Mouse (Mus musculus) c-Kit-positive CD71-positive TER-119-positive erythroid progenitor cells, embryonic 14.5 days (primary cell): Measurements from ENCODE around the gene Apbb1ip.

Source experiments
- DNase-seq: peaks from one replicate; pipeline ENCODE4 v3.0.0-alpha.2; 2013; ENCODE audit warnings: low spot score

The Apbb1ip gene

DNA sequence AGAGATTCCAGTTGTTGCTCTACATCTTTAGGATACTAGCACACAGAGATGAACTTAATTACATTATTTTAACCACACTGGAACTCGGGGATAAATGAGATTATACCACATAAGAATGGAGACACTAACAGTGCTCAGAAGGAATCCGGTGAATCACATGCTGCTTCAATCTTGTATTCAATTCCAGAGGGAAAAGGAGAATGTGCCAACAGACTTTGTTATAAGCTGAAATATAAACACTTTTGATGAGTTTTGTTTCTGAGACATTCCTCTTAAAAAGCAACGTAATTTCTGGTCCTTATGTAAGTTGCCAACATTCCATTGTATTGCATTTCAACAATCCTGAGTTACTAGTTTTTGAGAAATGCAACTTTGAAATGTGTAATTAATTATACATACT lies 1.8 kb downstream of the Apbb1ip start:
- DNase-seq = no peak

DNA sequence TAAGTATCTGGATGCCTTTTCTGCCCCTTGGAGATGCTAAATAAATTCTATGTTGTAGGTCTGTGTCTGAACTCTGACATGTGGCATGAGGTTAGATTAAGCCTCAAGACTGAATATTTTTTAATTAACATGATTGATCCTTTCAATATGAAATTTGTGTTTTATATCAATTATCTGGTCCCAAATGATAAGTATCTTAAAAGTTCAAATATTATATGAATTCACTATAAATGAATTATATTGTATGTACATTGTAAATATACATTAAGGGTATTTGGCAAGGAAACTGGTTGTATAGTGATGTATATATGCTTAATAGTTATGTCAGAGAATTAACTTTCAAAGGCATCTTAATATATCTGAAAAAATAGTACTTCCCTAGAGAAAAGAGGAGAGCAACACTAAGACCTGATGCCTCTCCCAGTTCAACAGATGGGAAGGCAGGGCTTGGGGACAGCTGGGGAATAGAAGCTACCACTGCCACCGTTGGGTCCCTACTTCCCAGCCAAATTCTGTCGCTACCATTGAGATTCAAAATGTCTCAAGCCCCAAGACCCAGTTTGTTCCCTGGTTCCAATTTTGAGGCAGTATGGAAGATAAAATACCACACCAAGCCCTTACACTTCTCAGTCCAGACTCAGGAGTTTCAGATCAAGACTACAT lies 2.8 kb downstream of the Apbb1ip start:
- DNase-seq = no peak

DNA sequence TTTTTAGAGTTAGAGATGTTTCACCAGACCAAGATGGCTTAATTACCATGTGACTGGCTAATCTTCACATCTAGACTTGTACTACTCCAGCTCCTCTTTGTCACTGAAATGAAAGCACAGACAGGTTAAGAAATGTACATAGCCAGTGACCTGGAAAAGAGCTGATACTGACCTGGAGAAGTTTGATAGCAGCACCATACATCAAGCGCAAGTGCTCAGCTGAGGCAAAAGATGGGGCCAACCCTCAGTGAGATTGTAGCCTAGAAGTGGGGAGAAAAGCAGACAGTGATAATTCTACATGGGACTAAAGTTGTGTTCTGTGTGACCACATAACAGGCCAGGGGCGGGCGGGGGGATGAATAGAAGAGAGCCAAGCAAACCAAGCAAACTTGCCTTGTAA lies 3.9 kb downstream of the Apbb1ip start:
- no peak for DNase-seq

DNA sequence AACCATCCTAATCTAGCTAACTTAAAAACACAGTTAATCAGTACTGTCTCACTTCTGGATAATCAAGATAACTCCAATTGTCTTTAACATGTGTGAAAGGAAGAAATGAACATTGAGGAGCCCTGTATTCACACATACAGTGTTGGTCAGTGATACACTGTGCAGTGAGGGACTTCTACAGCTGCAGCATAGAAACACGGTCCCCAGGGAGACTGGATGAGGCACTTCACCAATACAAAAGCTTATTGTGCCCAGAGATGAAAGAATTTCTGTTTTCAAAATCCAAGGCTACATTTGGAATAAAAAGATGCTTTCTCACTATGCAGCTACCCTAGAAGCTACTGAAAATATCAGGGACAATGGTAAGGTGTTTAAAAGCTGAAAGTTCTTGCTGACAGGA lies 7.0 kb downstream of the Apbb1ip start:
- DNase-seq = no peak

DNA sequence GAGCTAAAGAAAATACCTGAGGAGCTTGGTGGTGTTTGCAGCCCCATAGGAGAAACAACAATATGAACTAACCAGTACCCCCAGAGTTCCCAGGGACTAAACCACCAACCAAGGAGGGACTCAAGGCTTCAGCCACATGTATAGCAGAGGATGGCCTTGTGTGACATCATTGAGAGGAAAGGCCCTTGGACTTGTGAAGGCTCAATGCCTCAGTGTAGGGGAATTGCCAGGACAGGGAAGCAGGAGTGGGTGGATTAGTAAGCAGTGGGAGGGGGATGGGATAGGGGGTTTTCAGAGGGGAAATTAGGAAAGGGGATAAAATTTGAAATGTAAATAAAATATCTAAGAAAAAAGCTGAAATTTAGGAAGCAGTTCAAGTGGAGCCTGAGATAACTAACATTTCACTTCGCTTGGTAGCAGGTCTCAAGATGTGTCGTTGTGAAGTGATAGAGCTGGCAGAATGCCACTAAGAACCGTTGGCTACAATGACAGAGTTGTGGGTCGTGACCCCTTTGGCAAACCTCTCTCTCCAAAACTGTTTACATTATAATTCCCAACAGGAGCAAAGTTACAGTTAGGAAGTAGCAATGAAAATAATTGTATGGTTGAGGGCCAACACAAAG lies 7.6 kb downstream of the Apbb1ip start:
- DNase-seq = no peak

DNA sequence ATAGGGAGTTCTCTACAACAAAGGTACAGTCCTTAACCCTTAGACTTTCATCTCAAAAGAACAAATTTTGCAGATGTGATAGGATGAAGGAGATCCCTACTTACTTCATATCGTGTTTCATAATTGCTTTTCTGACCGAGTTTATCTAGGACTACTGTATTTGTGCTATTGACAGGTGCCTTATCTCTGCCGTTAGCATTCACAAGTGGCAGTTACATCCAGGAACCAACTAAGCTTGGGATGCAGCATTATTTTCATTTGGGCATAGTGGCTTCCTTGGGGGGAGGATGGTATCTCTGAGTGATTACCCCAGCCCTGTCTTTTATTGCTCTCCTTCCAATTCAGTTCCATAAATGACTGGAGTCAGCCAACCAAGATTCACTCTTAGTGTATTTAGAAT lies 8.2 kb downstream of the Apbb1ip start:
- DNase-seq = no peak

DNA sequence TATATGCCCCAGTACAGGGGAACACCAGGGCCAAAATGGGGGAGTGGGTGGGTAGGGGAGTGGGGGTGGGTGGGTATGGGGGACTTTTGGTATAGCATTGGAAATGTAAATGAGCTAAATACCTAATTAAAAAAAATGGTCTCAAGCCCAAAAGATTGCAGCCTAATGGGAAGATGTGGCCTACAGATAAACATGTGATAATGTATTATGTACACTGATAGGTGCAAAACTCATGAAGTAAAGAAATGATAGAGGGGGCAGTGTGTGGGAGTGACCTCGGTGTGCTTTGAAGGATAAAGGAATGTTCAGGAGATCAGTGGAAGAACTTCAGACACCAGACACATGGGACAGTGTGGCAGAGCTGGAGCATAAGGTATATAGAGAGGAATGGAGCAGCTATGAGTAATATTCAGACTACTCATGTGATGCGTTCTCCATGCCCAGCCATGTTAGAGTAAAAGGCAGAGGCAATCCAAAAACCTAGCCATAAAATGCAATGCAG lies 9.3 kb downstream of the Apbb1ip start:
- no peak for DNase-seq

DNA sequence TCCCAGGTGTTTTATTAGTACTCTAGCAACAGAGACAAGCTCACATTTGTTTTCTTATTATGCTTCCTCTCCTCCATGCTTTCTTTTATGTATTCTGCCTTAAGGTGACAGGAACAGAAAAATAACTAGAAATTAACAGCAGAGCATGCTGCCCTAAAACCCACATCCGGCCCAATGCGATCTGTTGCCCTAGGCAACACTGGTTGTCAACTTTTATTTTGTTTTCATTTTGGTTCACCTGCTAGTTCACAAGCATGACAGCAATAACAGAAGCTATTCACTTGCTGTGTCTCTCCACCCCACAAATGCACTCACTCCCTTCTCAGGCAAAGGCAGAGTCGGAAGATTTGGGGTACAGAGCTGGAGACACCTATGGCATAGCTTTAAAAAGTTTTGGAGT lies 10.3 kb downstream of the Apbb1ip start:
- no peak for DNase-seq

DNA sequence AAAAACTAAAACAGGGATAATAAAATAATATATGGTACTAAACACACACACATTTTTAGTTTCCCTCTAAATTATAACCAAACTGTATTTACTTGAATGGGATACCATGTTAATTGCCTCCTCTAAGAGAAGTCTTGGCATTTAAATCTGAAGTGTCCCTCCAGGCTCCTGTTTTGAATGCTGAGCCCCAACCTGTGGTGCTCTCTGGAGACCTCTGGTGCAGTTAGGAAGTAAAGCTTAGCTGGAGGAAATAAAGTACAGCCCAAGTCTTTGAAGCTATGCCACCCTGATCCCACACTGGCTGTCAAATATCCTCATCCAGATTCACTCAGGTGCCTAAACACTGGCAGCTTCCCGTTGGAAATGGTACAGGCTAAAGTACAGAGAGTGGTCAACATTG lies 10.9 kb downstream of the Apbb1ip start:
- DNase-seq = no peak

DNA sequence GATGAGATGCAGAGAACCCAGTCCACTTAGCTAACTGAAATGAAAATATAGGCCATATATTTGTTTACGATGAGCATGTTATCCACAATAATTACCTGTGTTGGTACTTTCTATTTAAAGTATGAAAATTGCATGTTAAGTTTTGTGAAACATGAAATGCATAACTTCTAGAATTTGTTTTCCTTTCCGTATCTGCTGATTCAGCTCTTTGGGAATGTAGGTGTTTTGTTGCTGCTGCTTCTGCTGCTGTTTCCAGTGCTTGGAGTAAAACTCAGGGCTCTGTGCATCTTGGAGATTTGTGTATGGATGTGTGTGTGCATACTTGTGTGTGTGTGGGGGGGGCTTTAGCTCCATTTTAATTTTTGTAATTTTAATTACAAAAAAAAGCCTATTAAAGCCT lies 14.8 kb downstream of the Apbb1ip start:
- no peak for DNase-seq

DNA sequence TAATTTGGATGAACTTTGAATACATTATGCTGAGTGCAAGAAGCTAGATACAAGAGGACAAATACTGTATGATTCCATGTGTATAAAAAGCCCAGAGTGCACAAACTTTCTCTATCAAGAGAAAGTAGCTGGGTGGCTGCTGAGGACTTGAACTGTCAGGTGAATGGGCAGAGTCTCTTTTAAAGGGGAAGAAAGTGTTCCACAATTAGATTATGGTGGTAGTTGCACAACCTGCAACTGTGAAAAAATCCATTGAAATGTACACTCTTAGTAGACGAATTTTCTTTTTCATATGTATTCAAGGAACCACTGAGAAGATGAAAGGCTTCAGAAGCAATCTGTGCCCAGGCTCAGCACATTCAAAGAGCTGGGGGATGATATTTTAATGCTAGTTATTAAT lies 15.7 kb downstream of the Apbb1ip start:
- no peak for DNase-seq

DNA sequence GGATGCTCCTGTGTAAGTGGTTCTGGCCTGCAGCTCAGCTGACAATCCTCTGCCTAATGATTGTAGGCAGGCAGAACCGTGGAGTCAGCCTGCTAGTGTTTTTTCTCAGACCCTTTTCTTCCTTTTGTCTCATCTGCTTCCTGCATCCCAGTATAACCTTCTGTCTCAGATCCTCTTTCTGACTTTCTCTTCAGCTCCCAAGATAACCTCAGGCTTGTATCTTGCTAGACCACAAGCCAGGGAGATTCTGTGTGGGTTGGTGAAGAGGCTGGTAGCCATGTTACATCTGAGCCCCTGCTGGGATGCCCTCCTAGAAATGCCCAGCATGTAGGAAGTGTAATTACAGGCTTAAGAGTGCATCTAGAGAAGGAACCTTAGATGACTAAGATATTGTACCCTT lies 16.5 kb downstream of the Apbb1ip start:
- DNase-seq = no peak

DNA sequence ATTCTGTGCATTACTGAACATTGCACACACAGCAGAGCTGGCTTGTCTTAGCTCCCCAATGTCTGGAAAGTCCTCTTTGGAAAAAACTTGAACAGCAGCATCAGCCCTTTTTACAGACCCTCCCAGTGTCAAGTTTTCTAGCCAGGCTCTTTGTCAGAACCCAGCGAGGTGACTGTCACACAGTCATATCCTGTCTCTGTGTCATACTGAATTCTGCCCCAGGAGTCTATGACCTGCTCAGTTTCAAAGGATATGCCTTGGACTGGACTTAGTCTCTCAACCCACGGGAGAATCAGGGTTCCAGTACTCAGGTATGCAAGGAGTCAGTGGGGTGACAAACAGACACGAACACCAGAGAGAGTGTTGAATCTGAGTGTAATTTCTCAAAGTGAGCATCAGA lies 21.2 kb downstream of the Apbb1ip start:
- no peak for DNase-seq

DNA sequence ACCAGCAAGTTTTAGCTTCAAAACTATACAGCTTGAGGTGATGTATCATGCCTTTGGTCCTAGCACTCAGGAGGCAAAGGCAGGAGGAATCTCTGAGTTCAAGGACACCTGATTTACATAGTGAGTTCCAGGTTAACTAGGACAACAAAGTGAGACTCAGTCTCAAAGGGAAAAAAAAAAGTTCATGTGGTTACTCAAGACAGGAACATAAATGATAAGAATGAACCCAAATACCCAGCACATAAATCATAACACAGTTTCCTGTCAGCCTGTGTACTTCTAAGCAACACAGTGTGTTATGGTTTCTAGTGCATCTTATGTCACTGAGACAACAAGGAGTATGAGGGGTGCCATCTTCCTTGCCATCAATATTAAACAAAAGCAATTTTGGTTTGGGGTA lies 22.6 kb downstream of the Apbb1ip start:
- DNase-seq = no peak

DNA sequence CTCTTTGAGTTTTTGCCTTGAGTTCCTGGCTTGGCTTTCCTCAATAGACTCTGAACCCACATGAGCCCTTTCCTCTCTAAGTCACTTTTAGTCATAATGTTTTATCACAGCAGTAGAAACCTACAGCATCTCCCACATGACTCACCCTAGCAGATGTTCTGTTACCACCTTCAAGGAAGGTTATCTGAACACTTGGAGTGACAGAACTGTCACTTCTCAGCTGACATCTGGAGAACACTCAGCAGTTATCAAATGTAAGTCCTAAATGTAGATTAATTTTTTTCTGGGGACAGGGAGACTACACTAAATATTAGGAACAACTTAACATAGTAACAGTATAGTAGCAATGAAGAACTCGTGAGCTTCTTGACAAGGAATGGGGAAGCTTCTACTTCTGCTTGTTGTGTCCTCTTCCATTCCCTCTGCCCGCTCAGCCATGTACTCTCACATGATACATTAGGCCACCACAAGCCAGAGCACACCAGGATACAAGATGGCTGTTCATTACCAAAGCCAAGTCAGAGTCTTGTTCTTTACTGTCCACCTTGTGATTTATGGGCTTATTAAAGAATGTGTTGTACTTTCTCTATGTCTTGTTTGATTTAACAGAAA lies 25.6 kb downstream of the Apbb1ip start:
- no peak for DNase-seq

DNA sequence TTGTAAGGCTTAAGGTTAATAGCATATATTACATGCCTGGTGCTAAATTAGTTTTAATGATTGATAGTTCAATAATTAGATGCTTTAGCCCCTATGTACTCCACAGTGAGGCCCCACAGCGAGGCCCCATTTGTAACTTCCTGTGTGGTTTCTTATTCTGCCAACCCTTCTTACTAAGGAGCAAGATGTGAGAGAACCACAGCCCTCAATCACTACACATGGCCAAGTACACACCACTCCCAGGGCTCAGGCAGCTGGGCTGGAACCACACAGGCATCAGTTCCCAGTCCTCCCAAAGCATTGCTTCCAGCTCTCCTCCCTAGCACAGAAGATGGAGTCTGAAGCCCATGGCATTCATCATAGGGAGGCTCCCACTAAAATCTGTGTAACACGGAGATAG lies 31.7 kb downstream of the Apbb1ip start:
- DNase-seq = no peak

DNA sequence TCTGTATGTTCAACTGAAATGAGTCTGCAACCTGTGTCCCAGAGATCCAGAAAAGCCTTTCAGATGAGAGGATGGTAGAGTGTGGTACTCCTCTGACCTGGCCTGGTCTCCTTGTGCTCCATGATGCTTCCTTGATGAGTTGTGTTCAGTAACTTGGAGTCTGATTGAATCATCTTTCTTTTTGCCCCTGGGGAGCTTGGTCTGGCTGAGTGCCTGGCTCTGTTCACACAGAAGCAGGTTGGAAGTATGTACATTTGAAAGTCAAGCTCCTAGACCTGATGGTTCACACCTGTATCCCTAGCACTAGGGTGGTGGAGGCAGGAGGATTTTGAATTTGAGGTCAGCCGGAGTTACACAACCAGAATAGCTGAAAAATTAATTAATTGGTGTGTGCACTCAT lies 32.7 kb downstream of the Apbb1ip start:
- no peak for DNase-seq

DNA sequence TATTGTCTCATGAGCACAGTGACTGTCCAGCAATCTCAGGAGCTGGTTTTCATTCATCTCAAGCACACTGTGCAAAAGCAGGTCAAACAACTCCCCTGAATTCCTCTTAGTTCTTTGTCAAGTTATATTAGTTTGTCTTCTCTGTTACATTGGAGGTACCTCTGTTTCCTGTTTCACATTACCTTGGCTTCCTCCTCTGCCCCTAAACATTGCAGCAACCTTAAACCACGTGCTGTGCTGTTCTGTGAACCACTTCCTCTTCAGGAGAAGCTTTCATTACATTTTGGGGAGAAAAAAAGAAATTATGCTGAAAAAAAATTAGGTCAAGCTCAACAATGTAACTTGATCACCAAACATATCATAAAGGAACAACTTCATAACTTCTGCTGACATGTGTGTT lies 33.4 kb downstream of the Apbb1ip start:
- DNase-seq = no peak

DNA sequence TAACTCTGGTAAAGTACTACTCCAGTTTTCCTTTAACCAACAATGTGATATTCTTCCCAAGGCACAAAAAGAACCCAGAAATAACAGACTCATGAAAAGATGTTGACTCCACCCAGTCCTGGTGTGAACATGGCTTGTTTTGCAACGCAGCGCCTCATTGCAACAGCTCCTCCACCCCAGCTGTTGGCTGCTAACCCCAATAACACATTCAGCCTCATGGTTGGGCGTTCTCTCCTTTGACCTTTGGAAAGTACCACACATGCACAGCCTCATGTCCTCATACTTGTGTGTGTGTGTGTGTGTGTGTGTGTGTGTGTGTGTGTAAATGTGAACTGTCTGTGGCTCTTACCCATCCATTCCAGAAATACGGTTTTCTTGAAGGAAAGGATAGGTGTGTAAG lies 37.0 kb downstream of the Apbb1ip start:
- no peak for DNase-seq

DNA sequence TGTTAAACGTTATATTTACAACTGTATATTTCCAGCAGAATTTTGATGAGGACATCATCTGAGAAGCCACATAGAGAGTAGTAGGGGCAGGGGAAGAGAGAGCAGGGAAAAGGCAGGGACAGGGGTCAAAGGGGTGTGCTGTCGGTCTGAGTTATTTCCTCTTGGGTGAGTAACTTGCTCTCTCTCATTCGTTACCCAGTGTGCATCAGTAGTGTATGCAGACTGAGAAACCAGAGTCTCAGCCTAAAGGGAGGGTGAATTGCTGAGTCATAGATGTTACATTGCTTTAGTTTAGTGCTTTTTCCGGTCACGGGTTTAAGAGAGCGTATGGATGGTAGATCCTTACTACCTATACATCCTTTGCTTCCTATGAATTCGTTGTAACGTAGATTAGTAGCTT lies 37.6 kb downstream of the Apbb1ip start:
- DNase-seq = no peak

DNA sequence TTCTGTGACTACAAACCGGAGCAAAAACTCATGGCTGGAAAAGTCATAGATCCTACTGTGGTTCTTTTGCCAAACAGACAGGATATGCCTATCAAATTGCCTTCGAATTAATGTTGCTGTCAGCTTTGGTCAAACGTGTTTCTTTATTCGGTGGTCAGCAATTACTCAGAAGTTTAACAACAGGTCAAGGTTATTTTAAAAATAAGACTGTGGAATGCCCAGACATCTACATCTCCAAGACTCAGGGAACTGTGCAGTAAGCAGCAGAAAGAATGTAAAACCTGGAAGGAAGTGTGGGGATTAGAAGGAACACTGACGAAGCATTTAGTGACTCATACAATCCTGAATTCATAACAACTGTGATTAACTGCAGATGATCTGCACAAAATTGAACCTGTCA lies 40.0 kb downstream of the Apbb1ip start:
- DNase-seq = no peak

DNA sequence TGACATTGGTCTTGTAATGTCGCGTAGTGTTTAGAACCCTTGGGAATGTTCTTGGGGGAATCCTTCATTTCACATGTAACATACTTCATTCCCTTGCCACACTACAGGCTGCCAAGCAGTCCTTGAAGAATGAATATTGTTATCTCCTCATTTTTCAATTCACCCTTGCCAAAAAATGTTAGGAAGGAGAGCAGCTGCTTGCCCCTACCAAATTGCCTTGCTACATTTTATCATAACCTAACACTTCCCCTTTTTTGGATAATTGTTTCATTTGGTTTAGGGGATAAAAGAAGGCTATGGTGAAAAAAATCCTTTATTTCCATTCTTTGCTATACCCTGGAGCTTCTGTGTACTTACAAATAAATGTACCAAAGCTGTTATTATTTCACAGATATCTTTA lies 41.8 kb downstream of the Apbb1ip start:
- no peak for DNase-seq

DNA sequence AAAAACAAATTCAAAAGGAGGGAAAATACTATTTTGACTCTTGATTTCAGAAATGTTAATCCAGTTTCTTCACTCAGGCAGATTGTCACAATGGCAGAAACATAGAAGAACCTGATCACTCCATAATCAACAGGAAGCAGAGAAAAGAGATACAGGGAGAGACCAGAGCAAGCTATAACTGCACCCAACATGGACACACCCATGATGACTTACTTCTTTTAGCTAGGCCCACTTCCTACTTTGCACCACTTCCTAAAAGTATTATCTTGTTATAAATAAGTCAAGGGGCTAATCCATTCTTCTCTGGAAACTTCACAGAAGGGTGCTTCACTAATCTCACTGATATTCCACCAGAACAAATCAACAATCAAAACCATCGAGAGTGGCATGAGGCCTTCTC lies 42.3 kb downstream of the Apbb1ip start:
- DNase-seq = no peak

DNA sequence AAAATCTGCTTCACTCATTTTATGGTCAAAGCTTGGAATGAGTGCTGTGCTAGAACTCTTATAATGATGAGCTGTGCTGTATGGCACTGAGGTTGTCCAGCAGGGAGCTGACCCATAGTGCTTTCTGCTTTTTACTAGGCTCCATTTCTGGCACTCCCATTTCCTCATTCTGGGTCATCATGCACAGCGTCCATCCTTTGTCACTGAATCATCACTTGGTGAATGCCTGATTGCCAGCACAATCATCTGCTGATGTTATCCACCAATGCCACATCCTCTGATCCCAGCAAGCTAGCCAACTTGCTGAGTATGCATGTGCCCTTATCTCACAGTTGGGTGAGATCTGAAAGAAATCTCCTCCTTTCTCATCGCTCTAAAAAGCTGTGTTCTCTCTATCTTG lies 48.4 kb downstream of the Apbb1ip start:
- no peak for DNase-seq
